Mouse (Mus musculus) forebrain, embryonic 11.5 days (tissue): ENCODE data around the gene Tenm4. TPM values are rescaled to one million over a fixed set of nuclear protein-coding genes. Genes with fewer than 3 reads are reported as not detected.

Experiments
- ATAC-seq: fragments of 200-750 bp; cut with Nextera tagmentation; replicated peaks from 2 replicates; pipeline ENCODE4 v1.8.0; 2017; ENCODE audit warnings: moderate TSS enrichment; ENCODE audit not compliant: low FRiP score
- DNase-seq: peaks from one replicate; pipeline ENCODE4 v3.0.0-alpha.2; 2017; ENCODE audit warnings: low spot score
- H3K27ac ChIP-seq: fragments of 300-500 bp; sonication (generic); 2 replicates; pipeline ENCODE4 v1.5.1; 2014; ENCODE audit warnings: low read depth, low read length
- H3K27me3 ChIP-seq: fragments of 300-500 bp; sonication (generic); 2 replicates; pipeline ENCODE4 v1.6.1; 2014; ENCODE audit warnings: mild to moderate bottlenecking, low read length, mixed read lengths; ENCODE audit not compliant: control insufficient read depth, insufficient read depth
- H3K36me3 ChIP-seq: fragments of 300-500 bp; sonication (generic); 2 replicates; pipeline ENCODE4 v1.6.1; 2014; ENCODE audit warnings: mild to moderate bottlenecking, low read length, moderate library complexity, mixed read lengths; ENCODE audit not compliant: control insufficient read depth, insufficient read depth
- H3K4me1 ChIP-seq: fragments of 300-500 bp; sonication (generic); replicated peaks from 2 replicates; pipeline ENCODE4 v1.6.1; 2014; ENCODE audit warnings: low read length, mixed read lengths; ENCODE audit not compliant: control insufficient read depth, insufficient read depth
- H3K4me2 ChIP-seq: fragments of 300-500 bp; sonication (generic); 2 replicates; pipeline ENCODE4 v1.6.1; 2014; ENCODE audit warnings: low read depth, mild to moderate bottlenecking, low read length, moderate library complexity, mixed read lengths; ENCODE audit not compliant: severe bottlenecking
- H3K4me3 ChIP-seq: fragments of 300-500 bp; sonication (generic); 2 replicates; pipeline ENCODE4 v1.5.1; 2014; ENCODE audit warnings: low read depth, low read length
- H3K9ac ChIP-seq: fragments of 300-500 bp; sonication (generic); 2 replicates; pipeline ENCODE4 v1.6.1; 2014; ENCODE audit warnings: low read length
- H3K9me3 ChIP-seq: fragments of 300-500 bp; sonication (generic); 2 replicates; pipeline ENCODE4 v1.6.1; 2016; ENCODE audit warnings: low read length, mixed read lengths; ENCODE audit not compliant: control insufficient read depth
- WGBS: fragments of 180-500 bp; shearing (Covaris S2); extraction: QIAGEN DNeasy Blood & Tissue Kit; methylation state at CpG from one replicate; pipeline ENCODE4 v1.1.7; 2014; 5-methylcytosine and 5-hydroxymethylcytosine counted together
- polyA plus RNA-seq: library from polyadenylated mRNA; unstranded; fragments of >200 nt; fragmentation: Nextera tagmentation; extraction: Ambion mirVana; gene quantifications from 2 replicates; pipeline ENCODE4 v1.2.1, GENCODE M21; 2014

Gene Tenm4
- polyA plus RNA-seq, 1 experiment from 2014 or later, result 47.9 TPM

- Histone ChIP-seq H3K9ac (no peak overlapping the region), H3K27ac (no peak overlapping the region), H3K36me3 (no peaks in the 10 kb centered on the region; the same call in 1 of the 2 replicates), H3K4me1 (peaks cover 7% of the 10 kb centered on the region; the same call in 1 of the 2 replicates), H3K9me3 (no peaks in the 10 kb centered on the region), H3K27me3 (no peaks in the 10 kb centered on the region), H3K4me3 (no peak overlapping the region), H3K4me2 (no peak overlapping the region)
- no peak for ATAC-seq
- WGBS, result 92% methylated on average over 4 of the region's 4 CpGs
- DNase-seq, result no peak
Measured at GRCm38 (mm10) chr7:96539248-96540034, 368.4 kb downstream of the Tenm4 start.

GRCm38 (mm10) chr7:96540458-96541096, 369.5 kb downstream of the Tenm4 start:
- Histone ChIP-seq H3K9ac (no peak overlapping the region), H3K4me1 (peaks cover 7% of the 10 kb centered on the region; the same call in 1 of the 2 replicates), H3K27ac (no peak overlapping the region), H3K27me3 (no peaks in the 10 kb centered on the region), H3K4me3 (no peak overlapping the region), H3K36me3 (no peaks in the 10 kb centered on the region; the same call in 1 of the 2 replicates), H3K9me3 (no peaks in the 10 kb centered on the region), H3K4me2 (no peak overlapping the region)
- ATAC-seq (no peak), DNase-seq (no peak)
- WGBS, result 80% methylated on average over 7 of the region's 7 CpGs

- DNase-seq, result no peak
- H3K9me3 ChIP-seq, result no peaks in the 10 kb centered on the region
- no peak overlapping the region for H3K27ac ChIP-seq
- H3K4me3 ChIP-seq, result no peak overlapping the region
- H3K4me2 ChIP-seq, result no peak overlapping the region
- WGBS, result 63% methylated on average over 5 of the region's 5 CpGs
- H3K36me3 ChIP-seq, result no peaks in the 10 kb centered on the region; the same call in 1 of the 2 replicates
- no peaks in the 10 kb centered on the region for H3K27me3 ChIP-seq
- ATAC-seq, result no peak
- no peak overlapping the region for H3K9ac ChIP-seq
- no peaks in the 10 kb centered on the region for H3K4me1 ChIP-seq
Measured at GRCm38 (mm10) chr7:96545979-96546378, 374.9 kb downstream of the Tenm4 start.

- H3K4me2 ChIP-seq, result no peak overlapping the region
- peaks cover 17% of the 10 kb centered on the region; the same call in 1 of the 2 replicates for H3K4me1 ChIP-seq
- no peak overlapping the region for H3K4me3 ChIP-seq
- DNase-seq (no peak), ATAC-seq (no peak)
- H3K27ac ChIP-seq, result no peak overlapping the region
- no peaks in the 10 kb centered on the region for H3K36me3 ChIP-seq
- H3K27me3 ChIP-seq, result no peaks in the 10 kb centered on the region
- WGBS, result 78% methylated on average over 4 of the region's 4 CpGs
- no peak overlapping the region for H3K9ac ChIP-seq
- no peaks in the 10 kb centered on the region for H3K9me3 ChIP-seq
Measured at GRCm38 (mm10) chr7:96551809-96552208, 380.8 kb downstream of the Tenm4 start.

- no peak overlapping the region for H3K4me3 ChIP-seq
- peaks cover 17% of the 10 kb centered on the region; the same call in 1 of the 2 replicates for H3K4me1 ChIP-seq
- no peaks in the 10 kb centered on the region for H3K36me3 ChIP-seq
- ATAC-seq (no peak), DNase-seq (no peak)
- H3K9me3 ChIP-seq, result no peaks in the 10 kb centered on the region
- WGBS, result 68% methylated on average over 7 of the region's 7 CpGs
- no peaks in the 10 kb centered on the region for H3K27me3 ChIP-seq
- H3K27ac ChIP-seq, result no peak overlapping the region
- H3K4me2 ChIP-seq, result no peak overlapping the region
- no peak overlapping the region for H3K9ac ChIP-seq
Measured at GRCm38 (mm10) chr7:96552292-96552860, 381.3 kb downstream of the Tenm4 start.

- Histone ChIP-seq H3K4me2 (no peak overlapping the region), H3K9me3 (no peaks in the 10 kb centered on the region), H3K4me3 (no peak overlapping the region), H3K27ac (no peak overlapping the region), H3K9ac (no peak overlapping the region), H3K36me3 (no peaks in the 10 kb centered on the region), H3K4me1 (peaks cover 17% of the 10 kb centered on the region; the same call in 1 of the 2 replicates), H3K27me3 (no peaks in the 10 kb centered on the region)
- peak; percentile 25; the same call in 1 of the 2 replicates for ATAC-seq
- peak; percentile 78 for DNase-seq
- WGBS, result 57% methylated on average over 6 of the region's 6 CpGs
Measured at GRCm38 (mm10) chr7:96554277-96554690, 383.2 kb downstream of the Tenm4 start.

GRCm38 (mm10) chr7:96555294-96555693, 384.2 kb downstream of the Tenm4 start:
- Histone ChIP-seq H3K4me1 (peaks cover 17% of the 10 kb centered on the region; the same call in 1 of the 2 replicates), H3K27ac (peak overlapping the region; percentile 13; the same call in 1 of the 2 replicates), H3K27me3 (no peaks in the 10 kb centered on the region), H3K4me2 (no peak overlapping the region), H3K4me3 (no peak overlapping the region), H3K9ac (no peak overlapping the region), H3K36me3 (no peaks in the 10 kb centered on the region), H3K9me3 (no peaks in the 10 kb centered on the region)
- no peak for DNase-seq
- 17% methylated on average over 5 of the region's 5 CpGs for WGBS
- peak; percentile 69 for ATAC-seq

- H3K4me1 ChIP-seq, result peaks cover 17% of the 10 kb centered on the region; the same call in 1 of the 2 replicates
- H3K4me3 ChIP-seq, result no peak overlapping the region
- 77% methylated on average over 5 of the region's 5 CpGs for WGBS
- H3K4me2 ChIP-seq, result no peak overlapping the region
- DNase-seq, result no peak
- no peaks in the 10 kb centered on the region for H3K9me3 ChIP-seq
- no peak overlapping the region for H3K27ac ChIP-seq
- no peaks in the 10 kb centered on the region for H3K27me3 ChIP-seq
- H3K36me3 ChIP-seq, result no peaks in the 10 kb centered on the region
- ATAC-seq, result no peak
- no peak overlapping the region for H3K9ac ChIP-seq
Measured at GRCm38 (mm10) chr7:96556756-96557155, 385.7 kb downstream of the Tenm4 start.
